Mouse (Mus musculus) kidney, embryonic 15.5 days (tissue): Measurements from ENCODE around the gene Fam107b. TPM values are rescaled to one million over a fixed set of nuclear protein-coding genes. Genes with fewer than 3 reads are reported as not detected.
"Not testable (repeated sequence)": the region's sequence is repeated elsewhere in the genome, so short reads cannot be mapped to it uniquely, and the experiment has no call there.

Source experiments
- ATAC-seq: fragments of 200-750 bp; cut with Nextera tagmentation; replicated peaks from 2 replicates; pipeline ENCODE4 v1.8.0; 2017; ENCODE audit warnings: moderate TSS enrichment; ENCODE audit not compliant: low FRiP score
- H3K27ac ChIP-seq: fragments of 300-500 bp; sonication (generic); 2 replicates; pipeline ENCODE4 v1.5.1; 2015; ENCODE audit warnings: mild to moderate bottlenecking, inconsistent platforms
- H3K27me3 ChIP-seq: fragments of 300-500 bp; sonication (generic); 2 replicates; pipeline ENCODE4 v1.6.1; 2015; ENCODE audit warnings: inconsistent platforms
- H3K36me3 ChIP-seq: fragments of 300-500 bp; sonication (generic); 2 replicates; pipeline ENCODE4 v1.6.1; 2015; ENCODE audit warnings: inconsistent platforms
- H3K4me1 ChIP-seq: fragments of 300-500 bp; sonication (generic); 2 replicates; pipeline ENCODE4 v1.6.1; 2015; ENCODE audit warnings: inconsistent platforms
- H3K4me2 ChIP-seq: fragments of 300-500 bp; sonication (generic); 2 replicates; pipeline ENCODE4 v1.6.1; 2015; ENCODE audit warnings: moderate library complexity, mild to moderate bottlenecking, inconsistent platforms
- H3K4me3 ChIP-seq: fragments of 300-500 bp; sonication (generic); replicated peaks from 2 replicates; pipeline ENCODE4 v1.5.1; 2015; ENCODE audit warnings: mild to moderate bottlenecking, inconsistent platforms
- H3K9ac ChIP-seq: fragments of 300-500 bp; sonication (generic); 2 replicates; pipeline ENCODE4 v1.6.1; 2015; ENCODE audit warnings: mild to moderate bottlenecking, inconsistent platforms
- H3K9me3 ChIP-seq: fragments of 300-500 bp; sonication (generic); replicated peaks from 2 replicates; pipeline ENCODE4 v1.6.1; 2016; ENCODE audit warnings: inconsistent platforms
- WGBS: fragments of 180-500 bp; shearing (Covaris S2); methylation state at CpG from one replicate; pipeline ENCODE4 v1.1.7; 2015; ENCODE audit warnings: mixed read lengths; 5-methylcytosine and 5-hydroxymethylcytosine counted together
- polyA plus RNA-seq: library from polyadenylated mRNA; unstranded; fragments of >200 nt; fragmentation: Nextera tagmentation; extraction: Ambion mirVana; gene quantifications from 2 replicates; pipeline ENCODE4 v1.2.1, GENCODE M21; 2015

The Fam107b gene
- polyA plus RNA-seq, 1 experiment from 2014 or later: 59.9 TPM

GRCm38 (mm10) chr2:3675481-3675880, 105.2 kb downstream of the Fam107b start:
- no peaks in the 10 kb centered on the region for H3K9me3 ChIP-seq
- H3K4me2 ChIP-seq: no peak overlapping the region
- H3K27ac ChIP-seq: no peak overlapping the region
- WGBS: 90% methylated on average over 1 of the region's 1 CpGs
- H3K4me3 ChIP-seq: no peak overlapping the region
- H3K27me3 ChIP-seq: no peaks in the 10 kb centered on the region
- H3K9ac ChIP-seq: no peak overlapping the region
- H3K36me3 ChIP-seq: no peaks in the 10 kb centered on the region
- ATAC-seq: no peak
- H3K4me1 ChIP-seq: no peaks in the 10 kb centered on the region

- 0 out of 2 replicates have a peak, but pooled peaks cover 7% of the 10 kb centered on the region for H3K4me1 ChIP-seq
- H3K36me3 ChIP-seq: no peaks in the 10 kb centered on the region
- H3K9ac ChIP-seq: no peak overlapping the region
- no peaks in the 10 kb centered on the region for H3K27me3 ChIP-seq
- H3K4me3 ChIP-seq: no peak overlapping the region
- no peak overlapping the region for H3K4me2 ChIP-seq
- ATAC-seq: no peak
- H3K9me3 ChIP-seq: no peaks in the 10 kb centered on the region
- 69% methylated on average over 4 of the region's 4 CpGs for WGBS
- H3K27ac ChIP-seq: no peak overlapping the region
These were observed 112.4 kb downstream of the Fam107b start for GRCm38 (mm10) chr2:3682699-3683098.

- Histone ChIP-seq H3K27ac (no peak overlapping the region), H3K36me3 (no peaks in the 10 kb centered on the region), H3K4me1 (0 out of 2 replicates have a peak, but pooled peaks cover 7% of the 10 kb centered on the region), H3K9me3 (no peaks in the 10 kb centered on the region), H3K4me3 (no peak overlapping the region), H3K27me3 (no peaks in the 10 kb centered on the region), H3K4me2 (no peak overlapping the region), H3K9ac (no peak overlapping the region)
- WGBS: 76% methylated on average over 5 of the region's 5 CpGs
- no peak for ATAC-seq
These were observed 113.1 kb downstream of the Fam107b start for GRCm38 (mm10) chr2:3683343-3683742.

GRCm38 (mm10) chr2:3683751-3684229, 113.5 kb downstream of the Fam107b start:
- Histone ChIP-seq H3K9me3 (no peaks in the 10 kb centered on the region), H3K4me1 (0 out of 2 replicates have a peak, but pooled peaks cover 7% of the 10 kb centered on the region), H3K27me3 (no peaks in the 10 kb centered on the region), H3K9ac (no peak overlapping the region), H3K4me2 (no peak overlapping the region), H3K36me3 (no peaks in the 10 kb centered on the region), H3K4me3 (no peak overlapping the region), H3K27ac (no peak overlapping the region)
- no peak for ATAC-seq
- 35% methylated on average over 6 of the region's 6 CpGs for WGBS

- no peaks in the 10 kb centered on the region for H3K27me3 ChIP-seq
- H3K36me3 ChIP-seq: no peaks in the 10 kb centered on the region
- H3K4me1 ChIP-seq: no peaks in the 10 kb centered on the region
- no peak for ATAC-seq
- H3K4me3 ChIP-seq: no peak overlapping the region
- H3K9me3 ChIP-seq: no peaks in the 10 kb centered on the region
- H3K27ac ChIP-seq: no peak overlapping the region
- 67% methylated on average over 4 of the region's 4 CpGs for WGBS
- H3K4me2 ChIP-seq: no peak overlapping the region
- H3K9ac ChIP-seq: no peak overlapping the region
These were observed 119.9 kb downstream of the Fam107b start for GRCm38 (mm10) chr2:3690221-3690620.

GRCm38 (mm10) chr2:3692833-3693232, 122.5 kb downstream of the Fam107b start:
- H3K4me3 ChIP-seq: no peak overlapping the region
- H3K4me1 ChIP-seq: no peaks in the 10 kb centered on the region
- no peaks in the 10 kb centered on the region for H3K9me3 ChIP-seq
- no peak overlapping the region for H3K4me2 ChIP-seq
- H3K36me3 ChIP-seq: no peaks in the 10 kb centered on the region
- no peak for ATAC-seq
- no peak overlapping the region for H3K9ac ChIP-seq
- 87% methylated on average over 2 of the region's 2 CpGs for WGBS
- no peak overlapping the region for H3K27ac ChIP-seq
- H3K27me3 ChIP-seq: no peaks in the 10 kb centered on the region

GRCm38 (mm10) chr2:3695900-3696299, 125.6 kb downstream of the Fam107b start:
- no peak for ATAC-seq
- 83% methylated on average over 5 of the region's 5 CpGs for WGBS
- no peaks in the 10 kb centered on the region for H3K4me1 ChIP-seq
- H3K4me2 ChIP-seq: no peak overlapping the region
- no peak overlapping the region for H3K9ac ChIP-seq
- no peaks in the 10 kb centered on the region for H3K36me3 ChIP-seq
- no peak overlapping the region for H3K27ac ChIP-seq
- no peak overlapping the region for H3K4me3 ChIP-seq
- no peaks in the 10 kb centered on the region for H3K27me3 ChIP-seq
- H3K9me3 ChIP-seq: no peaks in the 10 kb centered on the region

- Histone ChIP-seq H3K36me3 (no peaks in the 10 kb centered on the region), H3K27ac (0 out of 2 replicates have a peak overlapping the region, but pooled peaks have one; percentile 19), H3K4me1 (peaks cover 16% of the 10 kb centered on the region), H3K9ac (no peak overlapping the region), H3K4me3 (no peak overlapping the region), H3K4me2 (no peak overlapping the region), H3K27me3 (no peaks in the 10 kb centered on the region), H3K9me3 (no peaks in the 10 kb centered on the region)
- no peak for ATAC-seq
- 79% methylated on average over 1 of the region's 1 CpGs for WGBS
These were observed 130.1 kb downstream of the Fam107b start for GRCm38 (mm10) chr2:3700368-3700767.

- Histone ChIP-seq H3K4me3 (no peak overlapping the region), H3K9me3 (no peaks in the 10 kb centered on the region), H3K27ac (peak overlapping the region; percentile 52; the same call in 1 of the 2 replicates), H3K36me3 (no peaks in the 10 kb centered on the region), H3K4me1 (peaks cover 16% of the 10 kb centered on the region), H3K9ac (no peak overlapping the region), H3K4me2 (no peak overlapping the region), H3K27me3 (no peaks in the 10 kb centered on the region)
- no peak for ATAC-seq
- WGBS: 68% methylated on average over 7 of the region's 7 CpGs
These were observed 132.4 kb downstream of the Fam107b start for GRCm38 (mm10) chr2:3702640-3703190.

- Histone ChIP-seq H3K4me2 (no peak overlapping the region), H3K4me3 (no peak overlapping the region), H3K36me3 (no peaks in the 10 kb centered on the region), H3K27ac (peak overlapping the region; percentile 84), H3K4me1 (peaks cover 16% of the 10 kb centered on the region), H3K9ac (no peak overlapping the region), H3K9me3 (no peaks in the 10 kb centered on the region), H3K27me3 (no peaks in the 10 kb centered on the region)
- no peak for ATAC-seq
- 58% methylated on average over 2 of the region's 2 CpGs for WGBS
These were observed 133.5 kb downstream of the Fam107b start for GRCm38 (mm10) chr2:3703806-3704205.

GRCm38 (mm10) chr2:3704311-3705162, 134.2 kb downstream of the Fam107b start:
- peaks cover 16% of the 10 kb centered on the region for H3K4me1 ChIP-seq

GRCm38 (mm10) chr2:3705283-3705682, 135.0 kb downstream of the Fam107b start:
- not testable (repeated sequence) for H3K9me3 ChIP-seq, H3K36me3 ChIP-seq, H3K4me3 ChIP-seq, ATAC-seq, H3K27me3 ChIP-seq, H3K4me2 ChIP-seq, H3K9ac ChIP-seq
- Histone ChIP-seq H3K27ac (peak overlapping the region; percentile 84), H3K4me1 (peaks cover 16% of the 10 kb centered on the region)
- WGBS: 43% methylated on average over 3 of the region's 3 CpGs

More at GRCm38 (mm10) chr2:3704311-3705162, 134.2 kb downstream of the Fam107b start:
- Histone ChIP-seq H3K4me2 (no peak overlapping the region), H3K9me3 (no peaks in the 10 kb centered on the region), H3K36me3 (no peaks in the 10 kb centered on the region), H3K4me3 (no peak overlapping the region), H3K9ac (no peak overlapping the region), H3K27ac (peak overlapping the region; percentile 84), H3K27me3 (no peaks in the 10 kb centered on the region)
- 59% methylated on average over 9 of the region's 9 CpGs for WGBS
- peak; percentile 80 for ATAC-seq
